Mouse (Mus musculus) lung, embryonic 16.5 days (tissue): ENCODE measurements at regions not wholly inside any gene's neighbourhood (a gene's known extent, or its start where the extent isn't known, plus 50 kb on each side); places are given as distances from the start of the nearest gene placed in this dataset.

Source experiments
- ATAC-seq: fragments of 200-750 bp; cut with Nextera tagmentation; 2 replicates; pipeline ENCODE4 v1.8.0; 2017; ENCODE audit warnings: low read depth, mild to moderate bottlenecking, moderate library complexity
- H3K27ac ChIP-seq: fragments of 300-500 bp; sonication (generic); 2 replicates; pipeline ENCODE4 v1.5.1; 2014; ENCODE audit warnings: mild to moderate bottlenecking, control low read depth, low read length
- H3K27me3 ChIP-seq: fragments of 300-500 bp; sonication (generic); 2 replicates; pipeline ENCODE4 v1.6.1; 2014; ENCODE audit warnings: low read depth, low read length, mixed read lengths; ENCODE audit not compliant: control insufficient read depth, insufficient read depth
- H3K36me3 ChIP-seq: fragments of 300-500 bp; sonication (generic); 2 replicates; pipeline ENCODE4 v1.6.1; 2014; ENCODE audit warnings: low read length; ENCODE audit not compliant: control insufficient read depth, insufficient read depth
- H3K4me1 ChIP-seq: fragments of 300-500 bp; sonication (generic); replicated peaks from 2 replicates; pipeline ENCODE4 v1.6.1; 2014; ENCODE audit warnings: low read length, mixed read lengths; ENCODE audit not compliant: control insufficient read depth, insufficient read depth
- H3K4me2 ChIP-seq: fragments of 300-500 bp; sonication (generic); 2 replicates; pipeline ENCODE4 v1.6.1; 2014; ENCODE audit warnings: low read depth, low read length, control low read depth
- H3K4me3 ChIP-seq: fragments of 300-500 bp; sonication (generic); 2 replicates; pipeline ENCODE4 v1.5.1; 2014; ENCODE audit warnings: mild to moderate bottlenecking, low read length, control low read depth
- H3K9ac ChIP-seq: fragments of 300-500 bp; sonication (generic); 2 replicates; pipeline ENCODE4 v1.6.1; 2014; ENCODE audit warnings: low read length, control low read depth
- H3K9me3 ChIP-seq: fragments of 300-500 bp; sonication (generic); 2 replicates; pipeline ENCODE4 v1.6.1; 2016; ENCODE audit warnings: low read length; ENCODE audit not compliant: control insufficient read depth
- WGBS: fragments of 180-500 bp; shearing (Covaris S2); extraction: QIAGEN DNeasy Blood & Tissue Kit; methylation state at CpG from one replicate; pipeline ENCODE4 v1.1.7; 2014; 5-methylcytosine and 5-hydroxymethylcytosine counted together

- WGBS: 89% methylated on average over 3 of the region's 3 CpGs
- H3K36me3 ChIP-seq: no peaks in the 10 kb centered on the region
- ATAC-seq: no peak
- H3K9me3 ChIP-seq: no peaks in the 10 kb centered on the region
- no peaks in the 10 kb centered on the region for H3K27me3 ChIP-seq
- H3K4me3 ChIP-seq: no peak overlapping the region
- H3K4me1 ChIP-seq: peaks cover 2% of the 10 kb centered on the region
- no peak overlapping the region for H3K27ac ChIP-seq
- H3K9ac ChIP-seq: no peak overlapping the region
- H3K4me2 ChIP-seq: no peak overlapping the region
These were observed 498.6 kb upstream of the Acvr2a start for GRCm38 (mm10) chr2:48315306-48315705.

- Histone ChIP-seq H3K27me3 (no peaks in the 10 kb centered on the region), H3K4me2 (no peak overlapping the region), H3K4me1 (peaks cover 2% of the 10 kb centered on the region), H3K9ac (no peak overlapping the region), H3K27ac (no peak overlapping the region), H3K36me3 (no peaks in the 10 kb centered on the region), H3K4me3 (no peak overlapping the region), H3K9me3 (no peaks in the 10 kb centered on the region)
- 71% methylated on average over 8 of the region's 8 CpGs for WGBS
- ATAC-seq: no peak
These were observed 497.6 kb upstream of the Acvr2a start for GRCm38 (mm10) chr2:48316180-48316889.

GRCm38 (mm10) chr2:48317821-48318220 is 496.1 kb upstream of the Acvr2a start:
- Histone ChIP-seq H3K9me3 (no peaks in the 10 kb centered on the region), H3K27me3 (no peaks in the 10 kb centered on the region), H3K4me1 (peaks cover 2% of the 10 kb centered on the region), H3K4me3 (no peak overlapping the region), H3K9ac (no peak overlapping the region), H3K4me2 (no peak overlapping the region), H3K36me3 (no peaks in the 10 kb centered on the region), H3K27ac (no peak overlapping the region)
- 43% methylated on average over 7 of the region's 7 CpGs for WGBS
- ATAC-seq: 0 out of 2 replicates have a peak, but pooled peaks have one; percentile 12

GRCm38 (mm10) chr2:48318384-48319030 is 495.4 kb upstream of the Acvr2a start:
- H3K4me2 ChIP-seq: no peak overlapping the region
- H3K27me3 ChIP-seq: no peaks in the 10 kb centered on the region
- no peaks in the 10 kb centered on the region for H3K36me3 ChIP-seq
- peaks cover 2% of the 10 kb centered on the region for H3K4me1 ChIP-seq
- H3K9ac ChIP-seq: no peak overlapping the region
- H3K27ac ChIP-seq: no peak overlapping the region
- WGBS: 31% methylated on average over 8 of the region's 8 CpGs
- no peaks in the 10 kb centered on the region for H3K9me3 ChIP-seq
- ATAC-seq: no peak
- no peak overlapping the region for H3K4me3 ChIP-seq

GRCm38 (mm10) chr2:48321471-48321870 is 492.4 kb upstream of the Acvr2a start:
- WGBS: 77% methylated on average over 4 of the region's 4 CpGs
- Histone ChIP-seq H3K36me3 (no peaks in the 10 kb centered on the region), H3K27ac (no peak overlapping the region), H3K9ac (no peak overlapping the region), H3K27me3 (no peaks in the 10 kb centered on the region), H3K9me3 (no peaks in the 10 kb centered on the region), H3K4me3 (no peak overlapping the region), H3K4me1 (peaks cover 2% of the 10 kb centered on the region), H3K4me2 (no peak overlapping the region)
- ATAC-seq: no peak

- H3K4me3 ChIP-seq: no peak overlapping the region
- no peaks in the 10 kb centered on the region for H3K27me3 ChIP-seq
- no peaks in the 10 kb centered on the region for H3K9me3 ChIP-seq
- no peak overlapping the region for H3K27ac ChIP-seq
- peaks cover 2% of the 10 kb centered on the region for H3K4me1 ChIP-seq
- H3K36me3 ChIP-seq: no peaks in the 10 kb centered on the region
- no peak overlapping the region for H3K9ac ChIP-seq
- 72% methylated on average over 5 of the region's 5 CpGs for WGBS
- no peak for ATAC-seq
- no peak overlapping the region for H3K4me2 ChIP-seq
These were observed 491.6 kb upstream of the Acvr2a start for GRCm38 (mm10) chr2:48322278-48322677.

GRCm38 (mm10) chr2:48328204-48328603 is 485.7 kb upstream of the Acvr2a start:
- no peak overlapping the region for H3K9ac ChIP-seq
- H3K4me2 ChIP-seq: no peak overlapping the region
- H3K4me1 ChIP-seq: no peaks in the 10 kb centered on the region
- no peaks in the 10 kb centered on the region for H3K9me3 ChIP-seq
- no peak overlapping the region for H3K27ac ChIP-seq
- no peaks in the 10 kb centered on the region for H3K36me3 ChIP-seq
- H3K4me3 ChIP-seq: no peak overlapping the region
- H3K27me3 ChIP-seq: no peaks in the 10 kb centered on the region
- no peak for ATAC-seq

GRCm38 (mm10) chr2:48332783-48333182 is 481.1 kb upstream of the Acvr2a start:
- Histone ChIP-seq H3K27me3 (no peaks in the 10 kb centered on the region), H3K36me3 (no peaks in the 10 kb centered on the region), H3K9ac (no peak overlapping the region; the same call in 1 of the 2 replicates), H3K4me3 (peak overlapping the region; percentile 35), H3K4me2 (peak overlapping the region; percentile 18), H3K27ac (no peak overlapping the region), H3K4me1 (0 out of 2 replicates have a peak, but pooled peaks cover 6% of the 10 kb centered on the region), H3K9me3 (no peaks in the 10 kb centered on the region)
- no peak for ATAC-seq
- WGBS: 47% methylated on average over 10 of the region's 10 CpGs

- peak; percentile 78 for ATAC-seq
- Histone ChIP-seq H3K4me3 (no peak overlapping the region), H3K4me2 (peak overlapping the region; percentile 26), H3K9ac (no peak overlapping the region), H3K27me3 (no peaks in the 10 kb centered on the region), H3K9me3 (no peaks in the 10 kb centered on the region), H3K36me3 (no peaks in the 10 kb centered on the region), H3K4me1 (peaks cover 3% of the 10 kb centered on the region; the same call in 1 of the 2 replicates), H3K27ac (peak overlapping the region; percentile 78)
- WGBS: 28% methylated on average over 4 of the region's 4 CpGs
These were observed 465.9 kb upstream of the Acvr2a start for GRCm38 (mm10) chr2:48348021-48348420.
